Mouse (Mus musculus) T-helper 17 cell (primary cell): ENCODE measurements around the gene Gm14401.
"Not testable (repeated sequence)": the region's sequence is repeated elsewhere in the genome, so short reads cannot be mapped to it uniquely, and the experiment has no call there.

Experiments used
- in situ Hi-C, 2 experiments: fragments of 300-600 bp; cut with MboI, MseI; formaldehyde crosslinking; loops; 1 replicate in 1 of 2; 2 replicates in 1 of 2; pipeline ENCODE4 v1.15.1; 2025; ENCODE audit warnings: high pct_unique_total_duplicates in 2 of 2

Gm14401 gene

DNA sequence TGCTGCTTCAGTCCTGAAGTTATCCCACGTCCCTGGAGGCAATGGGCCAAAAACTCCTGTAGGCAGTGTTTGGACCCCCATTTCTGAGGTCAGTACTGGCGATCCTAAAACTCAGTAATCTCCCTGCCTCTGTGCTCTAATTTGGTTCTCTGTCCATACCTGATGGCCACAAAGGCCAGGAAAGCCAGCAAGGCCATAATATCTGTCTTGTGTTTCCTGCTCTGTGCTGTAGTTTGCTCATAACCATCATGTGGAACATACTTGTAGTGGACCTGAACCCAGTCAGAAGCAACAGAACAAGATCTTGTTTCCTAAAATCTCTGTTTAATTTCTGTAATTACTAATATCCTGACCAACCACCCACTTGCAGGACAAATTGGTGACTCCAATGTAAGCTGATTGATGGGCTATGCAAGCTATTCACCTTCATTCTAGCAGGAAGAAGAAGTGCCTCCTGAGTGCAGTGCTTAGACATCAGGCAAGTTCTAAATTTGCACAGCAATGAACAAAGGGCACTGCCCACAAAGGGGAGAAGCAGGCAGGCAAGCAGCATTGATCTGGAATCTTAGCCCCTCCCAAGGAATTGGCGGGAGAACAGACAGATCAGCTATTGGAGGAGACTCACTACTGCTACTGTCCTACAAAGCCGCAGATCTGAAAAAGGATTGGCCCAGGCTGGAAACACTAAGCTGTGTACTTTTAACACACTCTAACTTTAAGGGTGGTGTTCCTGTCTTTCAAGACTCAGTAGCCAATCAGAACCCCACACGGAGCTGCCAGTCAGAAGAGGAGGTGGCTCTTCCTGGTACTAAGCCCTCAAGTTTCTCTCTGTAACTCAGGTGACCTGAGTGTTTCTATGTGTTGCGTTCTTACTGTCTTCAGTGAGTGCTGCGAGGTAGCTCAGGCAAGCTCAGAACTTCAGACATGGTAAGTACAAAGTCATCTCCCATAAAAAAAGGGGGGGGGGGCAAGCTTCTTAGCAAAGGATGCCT, at the start of gene Gm14401:
Gene Gm14401, plus strand, starts transcription at position 889 of the 992 bp plus-strand sequence.
- in situ Hi-C loops: loop anchor here (5.0 to 25.0 kb wide), 6 partner anchors 209 to 2001 kb away; partner anchors contain the start of genes Gm14412 (in 2 of the 2) and Gm14406 (in 1 of the 2)

- in situ Hi-C loops: loop anchor here (5.0 to 25.0 kb wide), 6 partner anchors 208 to 2001 kb away; partner anchors contain the start of genes Gm14412 (in 2 of the 2) and Gm14406 (in 1 of the 2)
Measured at GRCm38 (mm10) chr2:177072807-177073206, 1.3 kb upstream of the Gm14401 start.

DNA sequence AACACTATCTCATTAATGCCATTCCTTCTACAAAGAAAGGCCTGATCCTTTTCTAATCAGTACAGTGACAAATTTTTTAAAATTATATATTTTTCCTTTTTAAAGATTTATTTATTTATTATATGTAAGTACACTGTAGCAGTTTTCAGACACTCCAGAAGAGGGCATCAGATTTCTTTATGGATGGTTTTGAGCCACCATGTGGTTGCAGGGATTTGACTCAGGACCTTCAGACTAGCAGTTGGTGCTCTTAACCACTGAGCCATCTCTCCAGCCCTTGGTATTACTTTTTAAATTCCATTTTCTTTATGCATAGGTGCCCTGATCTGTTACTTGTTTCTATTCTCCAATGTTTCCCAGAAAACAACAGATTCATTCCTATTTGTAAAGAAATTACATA, 895 bp downstream of the Gm14401 start:
- in situ Hi-C loops: loop anchor here (10.0 to 25.0 kb wide), 3 partner anchors 210 to 963 kb away; no protein-coding TSS in a partner anchor

- in situ Hi-C loops: loop anchor here (10.0 to 25.0 kb wide), 3 partner anchors 215 to 968 kb away; no protein-coding TSS in a partner anchor
Measured at GRCm38 (mm10) chr2:177079866-177080265, 5.7 kb downstream of the Gm14401 start.

DNA sequence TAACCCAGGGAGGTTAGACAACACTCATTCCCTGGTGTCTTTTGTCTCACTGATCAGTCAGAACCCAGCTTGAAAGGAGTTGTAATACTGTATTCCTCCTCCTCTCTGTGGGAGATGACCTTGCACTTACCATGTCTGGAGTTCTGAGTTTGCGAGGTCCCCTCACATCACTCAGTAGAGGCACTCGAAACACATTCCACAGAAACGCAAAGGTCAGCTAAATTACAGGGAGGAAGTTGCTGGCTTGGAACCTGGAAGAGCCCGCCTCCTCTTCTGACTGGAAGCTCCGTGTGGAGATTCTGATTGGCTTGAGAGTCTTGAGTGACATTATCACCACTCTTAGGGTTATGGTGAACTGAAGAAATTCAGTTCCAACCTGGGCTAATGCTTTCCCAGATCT, 35.0 kb downstream of the Gm14401 start:
- in situ Hi-C loops: not testable (repeated sequence)

DNA sequence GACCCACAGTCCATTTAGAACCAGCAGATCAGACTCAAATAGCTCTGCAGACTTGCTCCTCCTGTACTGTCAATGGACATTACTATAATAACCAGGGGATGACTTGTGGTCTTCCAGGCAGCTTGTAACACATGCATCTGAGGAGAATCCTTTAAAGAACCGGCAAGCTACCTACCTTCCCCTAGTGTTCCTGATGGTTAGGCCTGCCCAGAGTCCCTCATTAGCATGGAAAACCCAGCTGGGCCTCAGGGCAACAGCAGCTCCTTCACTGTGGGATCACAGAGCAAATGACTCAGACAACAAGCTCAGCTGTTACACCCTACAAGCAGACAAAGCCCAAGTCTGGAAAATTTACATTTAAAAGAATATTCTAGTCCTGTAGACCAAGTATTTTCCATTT, 55.0 kb downstream of the Gm14401 start:
- in situ Hi-C loops: loop anchor here in 1 of 2 experiments (5.0 kb wide), 1 partner anchor 82 kb away; no protein-coding TSS in a partner anchor
